Mouse (Mus musculus): ENCODE measurements around the gene Ccdc63. TPM values are rescaled to one million over a fixed set of nuclear protein-coding genes. Genes with fewer than 3 reads are reported as not detected.

Gene Ccdc63
- total and polyA plus RNA-seq, 3 experiments, result 0.08 to 0.16 TPM; not detected in 1

GRCm38 (mm10) chr5:122063204-122063933 lies 77.3 kb downstream of the Ccdc63 start:
- Histone ChIP-seq H3K36me3 (ENCODE audit: control insufficient read depth, insufficient read depth, low read length) (no peaks in the 10 kb centered on the region), H3K27me3 (ENCODE audit: control insufficient read depth, insufficient read depth, low read length) (no peaks in the 10 kb centered on the region), H3K4me3 (no peak overlapping the region), H3K4me1 (ENCODE audit: control insufficient read depth, insufficient read depth, low read length) (no peaks in the 10 kb centered on the region; the same call in 1 of the 2 replicates), H3K9ac (ENCODE audit: low read depth, low read length) (no peak overlapping the region), H3K79me2 (replicated peaks; ENCODE audit: control insufficient read depth, insufficient read depth, low read length) (no peaks in the 10 kb centered on the region), H3K27ac (no peak overlapping the region)
- WGBS, result 77% methylated on average over 25 of the region's 25 CpGs
- no peak for DNase-seq
- no peak for TF ChIP-seq POLR2A (IDR thresholded peaks at IDR 0.05; ENCODE audit: insufficient read depth, low read depth, low read length)
- no peak for TF ChIP-seq CTCF (IDR thresholded peaks at IDR 0.05)
- no peak for TF ChIP-seq EP300 (IDR thresholded peaks at IDR 0.05; ENCODE audit: insufficient read depth, low read depth, low read length)
- intact Hi-C loops (cut with DNase I), result no loop called here

DNA sequence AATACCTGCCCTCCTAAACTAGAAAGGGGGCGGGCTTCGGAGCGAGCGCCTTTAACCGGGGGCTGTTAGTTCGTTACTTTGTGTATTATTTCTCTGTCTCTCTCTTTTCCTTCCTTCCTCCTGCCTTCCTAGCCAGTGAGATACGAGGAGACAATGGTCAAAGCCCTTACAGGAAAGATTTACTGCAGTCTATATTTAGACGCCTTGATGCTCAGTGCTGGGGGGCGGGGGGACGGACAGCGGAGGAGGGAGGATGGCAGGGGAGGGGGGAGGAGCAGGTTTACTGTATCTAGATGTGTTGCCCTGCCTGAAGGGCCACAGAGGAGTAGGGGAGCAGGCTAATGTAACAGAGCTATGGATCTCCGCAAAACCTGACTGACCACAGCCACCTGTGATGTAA lies 78.1 kb downstream of the Ccdc63 start:
- Histone ChIP-seq H3K27me3 (ENCODE audit: control insufficient read depth, insufficient read depth, low read length) (no peaks in the 10 kb centered on the region), H3K79me2 (replicated peaks; ENCODE audit: control insufficient read depth, insufficient read depth, low read length) (no peaks in the 10 kb centered on the region), H3K4me3 (no peak overlapping the region), H3K36me3 (ENCODE audit: control insufficient read depth, insufficient read depth, low read length) (no peaks in the 10 kb centered on the region), H3K4me1 (ENCODE audit: control insufficient read depth, insufficient read depth, low read length) (no peaks in the 10 kb centered on the region; the same call in 1 of the 2 replicates), H3K9ac (ENCODE audit: low read depth, low read length) (no peak overlapping the region), H3K27ac (no peak overlapping the region)
- no peak for TF ChIP-seq POLR2A (IDR thresholded peaks at IDR 0.05; ENCODE audit: insufficient read depth, low read depth, low read length)
- no peak for TF ChIP-seq EP300 (IDR thresholded peaks at IDR 0.05; ENCODE audit: insufficient read depth, low read depth, low read length)
- no peak for TF ChIP-seq CTCF (IDR thresholded peaks at IDR 0.05)
- intact Hi-C loops (cut with DNase I), result no loop called here
- WGBS, result 7% methylated on average over 12 of the region's 12 CpGs
- no peak for DNase-seq

GRCm38 (mm10) chr5:122060767-122061333 lies 79.8 kb downstream of the Ccdc63 start:
- Histone ChIP-seq H3K9ac (ENCODE audit: low read depth, low read length) (no peak overlapping the region), H3K79me2 (replicated peaks; ENCODE audit: control insufficient read depth, insufficient read depth, low read length) (no peaks in the 10 kb centered on the region), H3K4me3 (no peak overlapping the region), H3K36me3 (ENCODE audit: control insufficient read depth, insufficient read depth, low read length) (no peaks in the 10 kb centered on the region), H3K27me3 (ENCODE audit: control insufficient read depth, insufficient read depth, low read length) (no peaks in the 10 kb centered on the region), H3K27ac (no peak overlapping the region), H3K4me1 (ENCODE audit: control insufficient read depth, insufficient read depth, low read length) (no peaks in the 10 kb centered on the region; the same call in 1 of the 2 replicates)
- intact Hi-C loops (cut with DNase I), result no loop called here
- 42% methylated on average over 11 of the region's 12 CpGs for WGBS
- TF ChIP-seq POLR2A (IDR thresholded peaks at IDR 0.05; ENCODE audit: insufficient read depth, low read depth, low read length) (no peak), CTCF (IDR thresholded peaks at IDR 0.05) (no peak), EP300 (IDR thresholded peaks at IDR 0.05; ENCODE audit: insufficient read depth, low read depth, low read length) (no peak)
- no peak for DNase-seq

GRCm38 (mm10) chr5:122059060-122060017 lies 81.3 kb downstream of the Ccdc63 start:
- H3K36me3 ChIP-seq (ENCODE audit: control insufficient read depth, insufficient read depth, low read length), result no peaks in the 10 kb centered on the region
- no peaks in the 10 kb centered on the region for H3K79me2 ChIP-seq (replicated peaks; ENCODE audit: control insufficient read depth, insufficient read depth, low read length)
- H3K9ac ChIP-seq (ENCODE audit: low read depth, low read length), result peak overlapping the region; percentile 68
- intact Hi-C loops (cut with DNase I), result loop anchor here (1.0 to 5.0 kb wide), 2 partner anchors 114 to 167 kb away; no protein-coding TSS in a partner anchor
- H3K4me3 ChIP-seq, result peak overlapping the region; percentile 38; the same call in 1 of the 2 replicates
- H3K4me1 ChIP-seq (ENCODE audit: control insufficient read depth, insufficient read depth, low read length), result no peaks in the 10 kb centered on the region; the same call in 1 of the 2 replicates
- WGBS, result 22% methylated on average over 39 of the region's 39 CpGs
- peak; percentile 53 to 64 for DNase-seq
- peak overlapping the region; percentile 20; the same call in 1 of the 2 replicates for H3K27ac ChIP-seq
- H3K27me3 ChIP-seq (ENCODE audit: control insufficient read depth, insufficient read depth, low read length), result no peaks in the 10 kb centered on the region
- TF ChIP-seq POLR2A (IDR thresholded peaks at IDR 0.05; ENCODE audit: insufficient read depth, low read depth, low read length), result no peak
- peak; percentile 76 for TF ChIP-seq CTCF (IDR thresholded peaks at IDR 0.05)

Other genes with a start within 250 kb of the Ccdc63 start
- gene Cux2, start 90.7 kb downstream of the Ccdc63 start, total RNA-seq (2021), result 10 to 100 TPM; 18.1 to 18.4 TPM
- gene Cux2, start 90.7 kb downstream of the Ccdc63 start, polyA plus RNA-seq (2012; rRNA removed), result 11.4 and 16.7 TPM in 2 replicates
- gene Myl2, start 39.9 kb downstream of the Ccdc63 start, total RNA-seq (2021), result over 10,000 TPM; 18,797 to 22,206 TPM
- 7,725 and 11,177 TPM in 2 replicates for gene Myl2, start 39.9 kb downstream of the Ccdc63 start, polyA plus RNA-seq (2012; rRNA removed)
- 100 to 1,000 TPM; 101 to 127 TPM for gene Ppp1cc, start 17.5 kb upstream of the Ccdc63 start, total RNA-seq (2021)
- gene Ppp1cc, start 17.5 kb upstream of the Ccdc63 start, polyA plus RNA-seq (2012; rRNA removed), result 59.7 and 87.8 TPM in 2 replicates
- 1 to 10 TPM in 1 of 2 experiments, under 1 TPM in 1; 0.81 to 1.5 TPM for gene Hvcn1, start 66.0 kb upstream of the Ccdc63 start, total RNA-seq (2021)
- gene Hvcn1, start 66.0 kb upstream of the Ccdc63 start, polyA plus RNA-seq (2012; rRNA removed), result 2.4 and 2.9 TPM in 2 replicates
- 1 to 10 TPM; 3.2 to 3.9 TPM for gene Tctn1, start 123.6 kb upstream of the Ccdc63 start, total RNA-seq (2021)
- 9.4 and 9.8 TPM in 2 replicates for gene Tctn1, start 123.6 kb upstream of the Ccdc63 start, polyA plus RNA-seq (2012; rRNA removed)
- gene Pptc7, start 143.5 kb upstream of the Ccdc63 start, total RNA-seq (2021), result 100 to 1,000 TPM; 108 to 133 TPM
- 77.5 and 122 TPM in 2 replicates for gene Pptc7, start 143.5 kb upstream of the Ccdc63 start, polyA plus RNA-seq (2012; rRNA removed)
- under 1 TPM; 0.50 to 0.97 TPM for gene Rad9b, start 213.4 kb upstream of the Ccdc63 start, total RNA-seq (2021)
- 2.5 and 3.0 TPM in 2 replicates for gene Rad9b, start 213.4 kb upstream of the Ccdc63 start, polyA plus RNA-seq (2012; rRNA removed)
- gene Vps29, start 213.5 kb upstream of the Ccdc63 start, total RNA-seq (2021), result 10 to 100 TPM; 85.4 to 91.4 TPM
- gene Vps29, start 213.5 kb upstream of the Ccdc63 start, polyA plus RNA-seq (2012; rRNA removed), result 39.2 and 70.9 TPM in 2 replicates
- 10 to 100 TPM; 23.5 to 28.0 TPM for gene Gpn3, start 231.1 kb upstream of the Ccdc63 start, total RNA-seq (2021)
- 19.2 and 19.8 TPM in 2 replicates for gene Gpn3, start 231.1 kb upstream of the Ccdc63 start, polyA plus RNA-seq (2012; rRNA removed)
- gene Fam216a, start 231.5 kb upstream of the Ccdc63 start, total RNA-seq (2021), result 10 to 100 TPM; 11.1 to 12.3 TPM
- gene Fam216a, start 231.5 kb upstream of the Ccdc63 start, polyA plus RNA-seq (2012; rRNA removed), result 10.7 and 15.3 TPM in 2 replicates

Data from heart, adult 2 months (tissue).